Mouse (Mus musculus) retina, adult 2 months (tissue): Measurements from ENCODE around the gene Spata31d1a.

Experiments
- DNase-seq: peaks from one replicate; pipeline ENCODE4 v3.0.0-alpha.2; 2012; ENCODE audit warnings: low read depth, low spot score

The Spata31d1a gene

GRCm38 (mm10) chr13:59667763-59668162, 42.4 kb downstream of the Spata31d1a start:
- no peak for DNase-seq

GRCm38 (mm10) chr13:59663939-59664712, 46.0 kb downstream of the Spata31d1a start:
- DNase-seq, result no peak

GRCm38 (mm10) chr13:59661966-59662365, 48.2 kb downstream of the Spata31d1a start:
- no peak for DNase-seq

- no peak for DNase-seq
Measured at GRCm38 (mm10) chr13:59661387-59661786, 48.7 kb downstream of the Spata31d1a start.

- DNase-seq, result no peak
Measured at GRCm38 (mm10) chr13:59660371-59660770, 49.8 kb downstream of the Spata31d1a start.

GRCm38 (mm10) chr13:59657781-59658180, 52.3 kb downstream of the Spata31d1a start:
- no peak for DNase-seq

- no peak for DNase-seq
Measured at GRCm38 (mm10) chr13:59656975-59657388, 53.1 kb downstream of the Spata31d1a start.

GRCm38 (mm10) chr13:59656316-59656832, 53.8 kb downstream of the Spata31d1a start:
- no peak for DNase-seq

GRCm38 (mm10) chr13:59655718-59656315, 54.3 kb downstream of the Spata31d1a start:
- DNase-seq, result no peak

GRCm38 (mm10) chr13:59654465-59654864, 55.7 kb downstream of the Spata31d1a start:
- DNase-seq, result no peak

- no peak for DNase-seq
Measured at GRCm38 (mm10) chr13:59653136-59653535, 57.0 kb downstream of the Spata31d1a start.

- DNase-seq, result no peak
Measured at GRCm38 (mm10) chr13:59652651-59653050, 57.5 kb downstream of the Spata31d1a start.
